Mouse (Mus musculus) frontal cortex, postnatal 10 days (tissue): ENCODE results near the gene 1700017B05Rik.

Experiments
- DNase-seq, 2 experiments: peaks; one replicate each; pipeline ENCODE4 v3.0.0; 2022; ENCODE audit warnings: low spot score in 2 of 2, mixed read lengths in 1 of 2

Gene 1700017B05Rik

DNA sequence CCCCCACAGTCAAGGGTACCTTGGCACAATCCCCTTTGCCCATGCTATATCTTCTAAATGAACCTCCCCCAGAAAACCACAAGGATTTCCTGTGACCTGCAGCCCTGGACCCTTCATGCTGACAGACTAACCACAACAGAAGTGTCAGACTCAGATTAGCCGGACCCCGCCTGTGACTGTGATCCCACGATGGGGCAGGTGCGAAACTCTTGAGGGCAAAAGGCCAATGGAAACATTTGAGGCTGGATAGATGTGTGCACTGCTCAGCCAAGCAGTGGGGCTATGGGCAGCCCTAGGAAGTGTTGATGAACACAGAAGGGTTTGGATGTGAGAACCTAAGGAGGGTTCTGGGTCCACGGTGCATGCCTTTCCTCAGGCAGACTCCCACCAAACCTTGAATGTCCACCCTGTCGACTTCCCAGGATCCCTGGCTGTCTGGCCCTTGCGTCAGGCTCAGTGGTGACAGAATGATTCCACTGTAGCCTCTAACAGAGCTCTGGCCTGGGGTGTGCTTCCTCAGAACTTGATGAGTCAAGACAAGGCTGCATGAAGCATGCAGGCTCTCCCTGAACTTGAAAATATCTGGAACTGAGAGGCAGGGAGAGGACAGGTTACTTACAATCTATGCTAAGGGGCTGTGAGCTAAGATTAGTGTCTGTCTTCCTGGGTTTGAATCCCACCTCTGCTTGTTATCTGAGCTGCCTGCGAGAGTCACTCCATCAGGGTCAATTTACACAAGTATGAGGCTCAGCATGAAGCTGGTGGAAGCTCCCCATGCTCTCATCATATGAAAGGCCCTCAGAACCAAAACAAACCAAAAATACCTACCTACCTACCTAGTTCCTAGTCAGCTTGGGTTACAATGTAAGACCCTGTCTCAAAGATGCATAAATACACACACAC, 10.7 kb upstream of the 1700017B05Rik start:
- no peak for DNase-seq

DNA sequence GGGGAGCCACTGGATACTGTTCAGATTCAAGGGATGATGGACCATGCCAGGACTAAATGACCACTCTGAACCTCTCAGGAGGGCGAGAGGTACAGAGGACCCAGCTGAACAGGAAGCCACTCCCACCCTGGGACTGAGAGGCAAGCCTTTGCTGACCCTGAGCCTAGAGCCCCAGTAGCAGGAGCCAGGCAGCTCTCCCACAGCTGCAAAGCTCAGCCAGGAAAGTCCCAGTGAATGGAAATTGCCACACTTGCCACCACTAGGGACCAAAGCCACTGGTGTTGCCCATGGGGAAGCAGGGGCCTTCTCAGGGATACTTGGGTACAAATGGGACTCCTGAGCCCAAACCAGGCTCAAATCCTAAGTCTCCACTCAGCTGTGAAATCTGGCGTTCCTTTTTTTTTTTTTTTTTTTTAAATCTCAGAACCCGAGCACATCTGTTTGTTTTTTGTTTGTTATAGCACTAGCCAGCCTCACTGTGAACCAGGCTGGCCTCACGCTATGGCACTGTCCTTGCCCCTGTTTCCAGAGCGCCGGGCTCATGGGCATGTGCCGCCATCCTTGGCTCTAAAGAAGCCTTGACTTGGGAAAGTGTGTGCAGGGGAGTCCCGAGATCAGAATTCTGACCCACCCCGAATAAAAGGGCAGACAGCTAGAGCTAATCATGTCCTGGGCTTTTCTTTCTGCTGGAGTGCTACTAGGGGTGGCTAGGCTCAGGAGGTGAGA, 9.6 kb upstream of the 1700017B05Rik start:
- no peak for DNase-seq

DNA sequence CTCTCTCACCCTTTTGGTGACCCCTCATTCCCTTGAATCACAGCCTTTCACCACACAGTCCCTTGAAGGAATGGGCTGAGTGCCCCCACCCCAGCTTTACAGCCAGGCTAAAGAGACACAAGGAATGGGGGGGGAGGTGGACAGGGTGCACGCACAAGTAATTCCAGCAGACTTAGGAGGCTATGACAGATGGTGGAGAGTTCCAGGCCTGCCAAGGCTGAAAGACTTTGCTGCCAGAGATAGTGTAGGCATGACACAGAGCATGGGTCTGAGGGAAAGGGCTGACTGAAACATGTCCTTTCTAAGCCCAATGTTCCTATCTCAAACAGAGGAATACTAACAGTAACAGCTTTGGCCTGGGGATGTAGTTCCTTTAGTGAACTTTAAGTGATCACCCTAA, 8.7 kb upstream of the 1700017B05Rik start:
- no peak for DNase-seq

DNA sequence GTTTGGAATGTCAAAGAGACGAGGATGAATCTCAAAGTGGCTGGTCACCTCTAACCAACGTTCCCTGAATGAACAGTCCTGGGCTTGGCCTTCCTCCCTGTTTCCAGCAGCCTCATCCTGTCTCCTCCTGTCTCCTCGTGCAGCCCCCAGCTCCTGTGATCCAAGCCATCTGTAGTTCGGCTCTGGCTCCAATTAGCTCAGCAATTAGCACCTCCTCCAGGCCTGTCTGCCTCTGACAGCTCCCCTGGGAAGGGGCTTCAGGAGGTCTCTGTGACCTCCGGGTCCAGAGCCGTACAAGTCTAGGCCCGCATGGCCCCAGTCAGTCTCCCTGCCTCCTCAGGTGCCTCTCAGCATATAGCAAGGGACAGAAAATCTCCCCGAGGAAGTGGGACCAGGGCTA, 8.0 kb upstream of the 1700017B05Rik start:
- no peak for DNase-seq

DNA sequence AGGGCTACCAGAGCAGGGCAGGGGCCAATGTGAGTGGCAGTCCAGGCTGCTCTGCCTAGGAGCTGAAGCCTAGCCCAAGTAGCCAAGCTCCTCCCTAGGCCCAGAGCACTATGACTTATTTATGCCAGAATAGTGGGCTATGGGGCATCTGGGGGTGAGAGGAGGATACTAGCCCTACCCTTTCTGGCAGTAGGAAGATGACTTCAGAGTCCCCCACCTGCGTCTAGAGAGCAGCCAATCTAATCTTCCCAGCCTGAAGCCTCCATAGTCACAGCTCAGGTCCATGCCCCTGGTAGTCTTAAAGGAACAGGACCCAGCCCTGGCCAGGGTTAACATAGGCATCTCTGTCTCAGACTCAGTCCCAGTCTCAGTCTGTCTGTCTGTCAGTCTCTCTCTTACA, 7.0 kb upstream of the 1700017B05Rik start:
- DNase-seq = no peak

DNA sequence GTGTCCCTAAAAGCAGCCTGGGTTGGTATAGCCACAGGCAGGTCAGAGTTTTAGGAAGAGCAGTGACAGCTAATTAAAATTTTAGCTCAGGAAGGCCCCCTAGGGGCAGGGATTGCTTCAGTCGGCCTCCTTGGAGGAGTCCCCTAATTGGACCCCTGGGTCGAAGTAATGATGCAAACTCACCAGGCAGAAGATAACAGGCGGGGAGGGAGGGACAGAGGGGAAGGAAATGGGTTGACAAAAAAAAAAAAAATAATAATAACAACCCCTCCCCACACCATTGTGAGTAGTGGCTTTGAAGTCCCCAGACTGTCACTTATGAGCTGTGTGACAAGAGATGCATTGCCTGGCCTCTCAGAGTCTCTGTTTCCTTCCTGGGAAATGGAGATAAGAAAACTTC, 6.2 kb upstream of the 1700017B05Rik start:
- DNase-seq = no peak

DNA sequence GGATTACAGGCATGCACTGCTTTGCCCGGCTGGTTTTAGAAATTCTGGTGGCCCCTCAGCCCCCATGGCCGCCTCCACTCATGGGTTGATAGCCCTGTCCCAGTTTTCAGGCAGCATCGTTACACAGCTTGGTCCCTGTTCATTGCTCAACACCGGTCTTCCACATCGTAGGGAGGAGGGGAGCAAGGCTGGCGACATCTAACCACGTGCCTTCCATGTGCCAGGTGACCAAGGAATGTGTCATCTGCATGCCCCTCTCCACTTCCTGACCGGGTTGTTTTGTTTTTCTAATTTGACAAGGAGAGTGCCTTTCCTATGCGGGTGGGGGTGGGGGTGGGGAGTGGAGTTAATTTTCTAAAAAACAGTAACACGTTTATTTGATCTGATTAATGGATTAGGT, 5.7 kb upstream of the 1700017B05Rik start:
- no peak for DNase-seq

DNA sequence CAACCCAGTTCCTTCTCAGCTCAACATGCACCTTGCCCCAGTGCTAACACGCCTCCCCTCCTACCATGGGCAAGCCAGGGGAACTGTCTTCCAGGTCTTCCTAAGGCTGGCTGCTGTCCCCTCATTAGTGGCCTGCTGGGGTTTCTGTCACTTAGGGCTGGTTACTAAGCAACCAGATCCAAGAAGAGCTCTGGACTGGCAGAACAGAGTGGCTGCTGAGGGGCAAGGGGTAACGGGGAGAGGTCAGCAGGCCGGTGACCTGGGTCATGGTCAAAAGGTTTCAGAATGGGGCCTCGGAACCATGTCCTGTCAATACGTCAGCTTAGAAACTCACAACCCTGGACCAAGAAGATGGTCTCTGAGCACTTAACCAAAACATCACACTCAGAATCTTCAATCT, 5.0 kb upstream of the 1700017B05Rik start:
- DNase-seq = no peak

DNA sequence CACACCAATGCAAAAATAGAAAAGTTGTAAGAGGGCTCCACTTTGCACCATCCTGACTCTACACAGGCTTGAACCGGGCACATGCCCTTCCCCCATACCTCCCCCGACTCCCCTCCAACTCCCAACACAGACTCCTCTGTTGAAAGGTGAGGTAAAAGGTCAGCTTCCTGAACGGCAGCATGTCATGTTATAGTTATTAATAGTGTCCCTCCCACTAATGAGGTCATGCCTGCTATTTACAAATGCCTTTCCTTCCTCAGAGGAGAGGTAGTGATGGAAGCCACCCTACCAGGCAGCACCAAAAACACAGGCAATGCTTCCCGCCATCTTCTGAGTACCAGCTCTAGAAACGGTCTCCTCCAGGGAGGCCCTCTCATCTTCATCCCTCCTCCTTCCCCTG, 2.7 kb upstream of the 1700017B05Rik start:
- no peak for DNase-seq

DNA sequence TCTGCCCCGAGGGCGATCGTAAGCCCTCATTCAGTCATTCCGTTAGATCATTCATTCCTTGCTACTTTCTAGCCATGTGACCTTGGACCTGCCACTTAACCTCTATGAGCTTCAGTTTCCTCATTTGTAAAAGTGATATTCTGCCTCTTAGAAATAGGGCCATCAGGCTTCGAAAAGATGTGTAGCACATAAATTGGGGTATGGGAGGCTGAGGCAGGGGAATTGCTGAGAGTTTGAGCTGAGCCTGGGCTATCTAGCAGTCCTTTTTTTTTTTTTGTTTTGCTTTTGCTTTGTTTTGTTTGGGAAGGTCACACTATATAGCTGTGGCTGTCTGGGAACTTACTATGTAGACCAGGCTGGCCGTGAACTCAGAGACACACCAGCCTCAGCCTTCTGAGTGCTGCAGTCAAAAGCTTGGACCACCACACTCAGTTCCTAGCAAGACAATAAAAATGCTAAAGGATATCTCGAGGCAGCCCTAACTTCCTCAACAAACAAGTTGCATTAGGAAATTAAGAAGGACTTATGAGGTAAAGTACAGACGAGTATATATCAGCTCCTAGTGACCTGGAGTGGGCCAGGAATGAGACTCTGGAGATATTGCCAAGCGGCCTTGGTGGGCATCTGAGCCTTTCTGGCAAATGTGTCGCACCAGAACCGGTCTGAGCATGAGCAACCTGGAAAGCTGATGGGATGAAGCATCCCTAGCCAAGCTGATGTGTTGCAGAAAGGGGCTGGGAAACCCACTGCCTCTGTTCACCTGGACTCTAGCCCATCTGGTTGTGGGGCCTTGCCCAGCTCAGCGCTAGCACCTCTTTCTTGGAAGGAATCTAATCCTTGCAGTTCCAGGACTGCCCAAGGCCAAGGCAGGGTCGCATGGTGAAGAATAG, 628 bp upstream of the 1700017B05Rik start:
- DNase-seq = no peak

DNA sequence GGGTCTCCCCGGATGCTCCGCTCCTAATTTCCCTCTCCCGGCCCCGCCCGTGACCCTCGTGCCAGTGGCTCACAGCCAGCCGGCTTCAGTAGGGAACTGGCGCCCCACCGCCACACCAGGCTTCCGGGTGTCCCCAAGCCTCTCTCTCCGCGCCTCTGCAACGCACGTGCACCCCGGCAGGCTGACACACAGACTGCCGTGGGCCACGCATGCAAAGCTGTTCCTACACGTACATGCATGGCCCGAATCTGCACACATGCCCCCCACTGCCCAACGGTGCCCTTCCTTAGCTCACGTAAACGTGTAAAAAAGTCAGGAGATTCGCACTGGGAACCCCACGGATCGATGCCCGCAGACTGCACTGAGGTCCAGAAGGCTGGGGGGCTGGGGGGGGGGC, 898 bp downstream of the 1700017B05Rik start:
- peak; percentile 59 to 60 for DNase-seq

DNA sequence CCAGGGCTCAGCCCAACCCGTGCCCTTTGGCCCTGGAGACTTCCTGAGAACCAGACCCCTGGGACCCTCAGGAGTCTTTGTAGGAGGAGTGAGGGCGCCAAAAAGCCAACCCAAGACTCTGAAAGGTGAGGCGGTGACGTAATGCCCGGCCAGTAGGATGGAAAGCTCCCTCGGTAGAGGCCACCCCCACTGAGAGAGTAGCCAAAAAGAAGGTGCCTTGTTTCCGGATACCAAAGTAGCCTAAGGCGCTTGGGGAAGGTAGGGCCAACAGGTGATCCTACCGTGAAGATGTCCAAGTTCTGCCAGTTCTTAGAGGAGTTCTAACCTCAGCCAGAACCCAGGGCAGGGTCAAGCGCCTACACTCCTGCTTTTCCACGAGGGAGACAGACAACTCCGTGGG, 1.5 kb downstream of the 1700017B05Rik start:
- no peak for DNase-seq

DNA sequence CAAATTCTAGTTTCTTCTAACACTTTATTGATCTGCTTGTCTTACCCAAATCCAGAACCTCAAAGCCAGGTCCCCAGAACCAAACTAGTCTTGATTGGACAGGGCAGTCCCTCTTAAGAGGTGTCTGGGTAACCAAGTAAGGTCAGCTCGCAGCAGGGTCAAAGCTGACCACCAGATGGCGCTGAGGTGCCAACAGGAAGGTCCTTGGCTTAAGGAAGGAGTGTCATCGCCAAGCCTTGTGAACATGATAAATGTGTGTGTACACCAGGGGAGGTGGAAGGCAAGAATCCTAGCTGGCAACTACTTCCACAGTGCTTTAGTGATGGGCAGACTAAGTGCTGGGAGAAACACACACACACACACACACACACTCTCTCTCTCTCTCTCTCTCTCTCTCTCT, 2.7 kb downstream of the 1700017B05Rik start:
- DNase-seq = peak; percentile 72 to 83

DNA sequence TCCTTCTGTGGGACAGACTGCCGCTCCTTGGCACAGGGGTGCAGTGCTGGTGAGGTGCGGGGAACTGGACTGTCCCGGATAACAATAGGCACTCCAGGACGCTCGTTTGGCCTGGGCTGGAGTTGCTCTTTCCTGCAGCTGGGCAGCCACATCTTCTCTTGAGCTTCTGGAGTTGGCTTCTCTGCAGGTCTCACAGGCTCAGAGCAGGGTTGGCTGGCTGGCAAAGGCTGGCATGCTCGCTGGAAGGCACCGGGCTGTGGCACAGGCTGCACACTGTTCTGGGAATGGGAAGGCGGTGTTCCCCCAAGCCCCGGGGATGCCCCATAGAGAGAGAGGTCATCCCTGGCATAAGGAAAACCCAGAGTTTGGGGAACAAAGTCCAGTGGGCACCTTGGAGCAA, 4.8 kb downstream of the 1700017B05Rik start:
- DNase-seq = no peak

DNA sequence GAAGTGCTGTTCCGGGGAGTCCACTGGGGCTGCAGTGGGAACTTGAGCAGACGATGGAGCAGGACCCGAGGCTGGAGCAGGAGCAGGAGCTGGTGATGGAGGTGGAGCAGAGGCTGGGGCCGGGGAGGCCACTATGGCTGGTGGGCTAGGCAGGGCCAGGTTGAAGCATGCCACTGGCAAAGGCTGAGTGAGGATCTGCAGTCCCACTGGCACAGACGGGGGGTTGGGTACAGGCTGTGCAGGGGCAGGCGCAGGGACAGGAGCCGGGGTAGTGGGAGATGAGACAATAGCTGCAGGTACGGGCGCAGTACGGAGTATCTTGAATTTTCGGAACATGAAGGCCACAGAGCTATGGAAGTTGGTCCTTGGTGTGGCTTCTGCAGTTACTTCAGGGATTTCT, 5.6 kb downstream of the 1700017B05Rik start:
- no peak for DNase-seq

DNA sequence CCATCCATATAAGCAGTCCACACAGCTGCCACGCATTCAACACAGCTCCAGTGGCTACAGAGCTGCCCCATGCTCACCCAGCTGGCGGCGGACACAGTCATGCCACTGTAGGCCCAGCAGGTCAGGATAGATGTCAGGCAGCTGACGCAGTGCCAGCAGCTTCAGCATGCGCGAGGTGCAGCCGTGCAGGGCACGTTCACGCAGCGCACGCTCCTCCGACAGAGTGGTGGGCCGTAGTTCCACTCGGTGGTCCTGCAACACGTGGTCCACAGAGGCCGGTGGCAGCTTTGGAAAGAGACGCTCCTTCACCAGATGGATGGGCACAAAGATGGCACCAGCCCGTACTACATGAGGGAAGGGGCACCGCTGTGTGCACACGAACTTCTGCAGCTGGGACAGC, 6.1 kb downstream of the 1700017B05Rik start:
- DNase-seq = no peak

DNA sequence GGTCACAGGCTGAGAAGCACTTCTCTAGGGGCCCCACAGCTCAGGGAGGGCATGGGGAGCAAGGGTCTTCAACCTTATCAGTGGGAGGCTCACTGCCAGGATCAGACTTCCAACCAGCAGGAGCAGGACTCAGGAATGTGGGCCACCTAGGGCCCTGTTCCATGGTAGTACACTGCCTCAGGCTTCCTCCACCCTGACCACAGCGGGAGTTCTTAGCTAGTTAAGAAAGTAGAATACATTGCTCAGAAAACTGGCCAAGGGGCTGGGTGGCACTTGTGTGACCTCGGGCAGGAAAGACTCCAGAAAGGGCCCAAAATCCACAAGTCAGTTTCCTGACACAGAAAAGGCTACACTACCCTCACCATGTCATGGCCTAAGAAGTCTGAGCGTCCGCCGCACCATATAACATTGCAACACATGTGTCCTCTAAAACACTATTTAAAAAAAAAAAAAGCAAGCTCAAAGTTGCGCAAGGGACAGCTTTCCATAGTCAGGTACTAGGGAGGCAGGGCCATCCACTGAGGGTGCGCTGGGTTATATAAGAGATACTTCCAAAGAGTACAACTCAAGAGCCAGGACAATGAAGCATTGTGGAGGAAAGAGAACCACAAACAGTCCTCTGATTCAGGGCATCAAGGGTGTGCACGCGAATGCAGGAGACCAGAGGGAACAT, 7.5 kb downstream of the 1700017B05Rik start:
- DNase-seq = no peak

DNA sequence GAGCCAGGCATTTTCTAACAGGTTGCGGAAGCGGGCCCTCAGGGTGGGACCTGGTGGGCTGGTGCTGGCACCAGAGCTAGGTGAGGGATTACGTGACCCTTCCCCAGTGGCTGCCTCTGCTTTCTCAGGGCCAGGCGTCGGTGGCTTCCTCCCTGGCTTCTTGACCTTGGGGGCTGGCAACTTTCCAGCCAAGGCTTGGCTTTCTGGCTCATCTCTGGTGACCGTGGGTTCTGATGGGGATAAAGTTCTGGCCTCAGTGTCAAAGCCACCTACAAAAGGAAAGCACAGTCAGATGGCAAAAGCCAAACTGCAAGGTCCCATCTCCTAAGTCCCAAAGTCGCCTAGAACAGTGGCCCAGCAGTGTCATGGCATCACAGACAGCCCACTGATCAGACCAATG, 8.4 kb downstream of the 1700017B05Rik start:
- no peak for DNase-seq

DNA sequence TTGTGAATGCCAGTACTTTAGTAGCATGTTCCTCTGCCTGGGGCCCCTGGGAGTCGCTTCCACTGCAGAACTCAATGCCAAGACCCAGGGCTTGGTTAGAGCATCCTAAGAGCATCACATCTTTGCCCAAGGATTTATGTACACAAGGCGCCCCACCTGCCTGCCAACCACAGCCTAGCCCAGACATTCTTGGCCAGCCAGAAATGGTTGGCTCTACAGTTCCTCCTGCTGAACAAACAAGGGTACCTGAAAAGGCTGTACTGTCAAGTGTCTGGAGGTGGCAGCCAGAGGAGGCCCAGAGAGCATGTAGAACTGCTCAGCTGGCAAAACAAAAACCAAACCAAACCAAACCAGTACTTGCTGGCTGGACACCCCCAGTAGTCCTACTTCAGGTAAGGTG, 11.3 kb downstream of the 1700017B05Rik start:
- no peak for DNase-seq

DNA sequence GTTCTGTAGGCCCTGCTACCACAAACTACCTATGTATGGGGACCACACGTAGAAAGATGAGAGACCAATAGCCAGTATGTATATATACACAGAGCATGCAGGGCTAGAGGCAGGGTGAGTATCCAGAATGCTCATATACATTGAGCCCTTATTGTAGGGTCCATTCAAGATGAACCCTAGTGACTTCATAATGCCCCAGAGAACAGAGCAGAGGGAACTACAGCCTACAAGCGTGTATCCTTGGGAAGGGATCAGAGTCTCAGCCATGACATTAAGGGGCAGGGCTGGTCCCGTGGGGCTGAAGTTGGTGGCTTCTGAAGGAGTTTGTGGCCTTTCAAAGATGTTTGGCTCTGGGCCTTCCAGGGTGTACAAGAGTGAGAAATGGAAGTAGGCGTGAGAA, 12.4 kb downstream of the 1700017B05Rik start:
- no peak for DNase-seq
